Mouse (Mus musculus) small intestine, adult 2 months (tissue): ENCODE measurements around the gene Aspg. TPM values are rescaled to one million over a fixed set of nuclear protein-coding genes. Genes with fewer than 3 reads are reported as not detected.
A peak's percentile ranks its signal among the peaks of the same experiment; 100 is the strongest.

Experiments used
- H3K27ac ChIP-seq: fragments of 200-500 bp; 2 replicates; pipeline ENCODE4 v1.5.1; 2012; ENCODE audit warnings: low read depth, low read length, control low read depth, inconsistent platforms; ENCODE audit not compliant: insufficient read depth
- H3K27me3 ChIP-seq: fragments of 200-500 bp; 2 replicates; pipeline ENCODE4 v1.6.1; 2012; ENCODE audit warnings: mild to moderate bottlenecking, moderate library complexity, low read length, inconsistent platforms; ENCODE audit not compliant: control insufficient read depth, insufficient read depth
- H3K36me3 ChIP-seq: fragments of 200-500 bp; 2 replicates; pipeline ENCODE4 v1.6.1; 2012; ENCODE audit warnings: mild to moderate bottlenecking, low read length, control low read depth, inconsistent platforms; ENCODE audit not compliant: control insufficient read depth, insufficient read depth
- H3K4me1 ChIP-seq: fragments of 200-500 bp; 2 replicates; pipeline ENCODE4 v1.6.1; 2012; ENCODE audit warnings: low read length, inconsistent platforms, mixed read lengths; ENCODE audit not compliant: control insufficient read depth, insufficient read depth, insufficient read length
- H3K4me3 ChIP-seq: fragments of 200-500 bp; 2 replicates; pipeline ENCODE4 v1.5.1; 2012; ENCODE audit warnings: low read depth, mild to moderate bottlenecking, control low read depth, inconsistent platforms, low read length, moderate library complexity
- CTCF ChIP-seq: fragments of 200-500 bp; IDR thresholded peaks from 2 replicates; pipeline ENCODE4 v1.5.1; 2012; ENCODE audit warnings: low read depth, mild to moderate bottlenecking, control low read depth, inconsistent platforms, low read length, moderate library complexity, mixed read lengths; ENCODE audit not compliant: insufficient replicate concordance, insufficient read length; ENCODE audit errors: extremely low read depth
- POLR2A ChIP-seq: fragments of 200-500 bp; IDR thresholded peaks from 2 replicates; pipeline ENCODE4 v1.6.1; 2012; ENCODE audit warnings: low read depth, mild to moderate bottlenecking, control low read depth, inconsistent platforms, low read length, moderate library complexity
- WGBS: fragments of 180-500 bp; shearing (Covaris S2); methylation state at CpG from one replicate; pipeline ENCODE4 v1.1.7; 2018; 5-methylcytosine and 5-hydroxymethylcytosine counted together
- polyA plus RNA-seq: library from polyadenylated mRNA; depleted of rRNA; stranded (reverse); fragments of >200 nt; gene quantifications from 2 replicates; pipeline ENCODE4 v1.2.3, GENCODE M21; 2012

The Aspg gene
- polyA plus RNA-seq, 1 experiment, result 14.5 TPM

DNA sequence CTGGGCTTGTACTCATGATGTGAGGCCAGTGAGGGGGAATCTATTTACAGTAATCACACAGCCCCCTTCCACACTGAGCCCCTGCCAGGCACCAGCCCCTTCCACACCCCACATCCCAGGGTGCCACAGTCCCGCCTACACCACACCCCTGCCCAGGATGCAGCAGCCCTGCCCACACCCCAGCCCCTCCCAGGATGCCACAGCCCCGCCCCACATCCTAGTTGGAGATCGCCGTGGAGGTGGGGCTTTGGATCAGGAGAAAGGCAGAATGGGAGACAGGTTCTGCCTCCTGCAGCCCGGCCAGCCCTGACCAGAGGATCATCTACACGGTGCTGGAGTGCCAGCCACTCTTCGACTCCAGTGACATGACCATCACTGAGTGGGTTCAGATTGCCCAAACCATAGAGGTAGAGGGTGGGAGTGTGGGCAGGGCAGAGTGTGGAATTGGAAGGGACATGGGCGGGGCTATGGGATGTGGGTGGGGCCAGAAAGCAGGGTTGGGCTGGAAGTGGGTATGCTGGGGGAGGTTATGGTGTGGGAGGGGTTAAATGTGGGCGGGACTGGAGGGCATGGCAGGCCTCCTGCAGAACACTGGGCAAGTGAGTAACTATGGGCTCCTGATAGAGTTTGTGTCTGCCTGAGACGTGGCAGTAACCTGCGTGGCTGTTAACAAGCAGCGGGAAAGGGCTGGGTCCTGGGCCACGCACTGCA, 6.4 kb downstream of the Aspg start:
- H3K27ac ChIP-seq, result no peak overlapping the region
- TF ChIP-seq POLR2A (no peak), CTCF (no peak)
- peaks cover 29% of the 10 kb centered on the region for H3K4me1 ChIP-seq
- H3K4me3 ChIP-seq, result 0 out of 2 replicates have a peak overlapping the region, but pooled peaks have one; percentile 5
- WGBS, result 27% methylated on average over 13 of the region's 13 CpGs
- no peaks in the 10 kb centered on the region for H3K36me3 ChIP-seq
- H3K27me3 ChIP-seq, result no peaks in the 10 kb centered on the region

DNA sequence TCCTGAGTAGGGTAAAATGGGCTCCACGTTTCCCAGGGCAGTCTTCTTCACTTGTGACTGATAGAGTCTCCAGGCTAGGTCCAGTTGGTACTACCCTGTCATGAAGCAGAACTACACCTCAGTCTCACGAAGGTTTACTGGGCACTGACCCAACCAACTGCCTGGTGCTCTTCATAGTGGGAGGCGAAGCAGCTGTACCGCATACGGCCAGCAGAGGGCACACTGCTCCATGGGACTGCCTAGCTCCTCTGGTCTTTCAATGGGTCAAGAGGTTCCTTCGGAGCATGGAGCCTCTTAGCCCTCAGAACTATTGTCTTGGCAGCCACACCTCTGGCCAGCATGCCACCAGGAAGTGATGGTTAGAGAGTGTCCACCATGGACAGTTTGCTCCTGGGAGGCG, 7.2 kb downstream of the Aspg start:
- no peaks in the 10 kb centered on the region for H3K36me3 ChIP-seq
- no peaks in the 10 kb centered on the region for H3K27me3 ChIP-seq
- no peak overlapping the region for H3K4me3 ChIP-seq
- H3K4me1 ChIP-seq, result peaks cover 28% of the 10 kb centered on the region
- TF ChIP-seq POLR2A (no peak), CTCF (peak; percentile 97)
- no peak overlapping the region for H3K27ac ChIP-seq
- 15% methylated on average over 7 of the region's 7 CpGs for WGBS

DNA sequence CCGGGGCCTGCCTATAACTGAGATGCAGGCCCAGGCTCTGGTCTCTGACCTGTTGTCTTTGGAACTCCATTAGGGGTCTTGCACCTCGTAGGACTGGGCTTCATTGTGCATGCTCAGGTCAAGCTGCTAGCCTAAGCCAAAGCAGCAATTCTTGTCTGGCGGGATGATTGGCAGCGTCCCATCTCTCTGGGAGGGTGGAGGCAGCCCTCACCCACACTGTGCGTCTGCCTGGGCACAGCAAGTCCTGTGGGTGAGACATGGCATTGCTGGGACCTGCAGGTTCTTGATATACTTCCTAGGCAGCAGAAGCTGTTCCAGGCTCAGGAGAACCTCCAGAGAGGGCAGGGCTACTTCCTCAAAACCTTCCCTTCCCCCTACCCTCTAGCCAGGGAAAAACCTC, 10.5 kb downstream of the Aspg start:
- TF ChIP-seq POLR2A (no peak), CTCF (no peak)
- no peak overlapping the region for H3K27ac ChIP-seq
- H3K4me3 ChIP-seq, result no peak overlapping the region
- no peaks in the 10 kb centered on the region for H3K27me3 ChIP-seq
- WGBS, result 38% methylated on average over 5 of the region's 5 CpGs
- no peaks in the 10 kb centered on the region for H3K36me3 ChIP-seq
- H3K4me1 ChIP-seq, result peaks cover 26% of the 10 kb centered on the region

DNA sequence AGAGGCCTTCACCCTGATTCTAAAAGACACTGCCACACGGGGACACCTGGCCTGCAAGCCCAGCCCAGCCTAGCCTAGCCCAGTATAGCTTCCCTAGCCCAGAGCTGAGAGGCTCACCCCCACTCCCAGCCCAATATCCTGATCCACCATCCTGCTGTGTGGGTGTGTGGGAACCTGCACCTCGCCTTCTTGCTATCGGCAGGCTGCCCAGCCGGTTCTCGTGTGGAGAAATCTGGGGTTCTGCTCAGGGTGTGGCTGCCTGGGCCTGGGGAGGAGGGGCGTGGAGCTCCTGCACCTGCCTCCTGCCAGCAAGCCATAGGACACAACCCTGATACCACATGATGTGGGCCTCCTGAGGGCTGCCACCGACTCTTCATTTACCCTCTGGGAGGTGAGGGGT, 11.2 kb downstream of the Aspg start:
- H3K4me1 ChIP-seq, result peaks cover 26% of the 10 kb centered on the region
- no peak overlapping the region for H3K4me3 ChIP-seq
- H3K27ac ChIP-seq, result 0 out of 2 replicates have a peak overlapping the region, but pooled peaks have one; percentile 18
- H3K27me3 ChIP-seq, result no peaks in the 10 kb centered on the region
- H3K36me3 ChIP-seq, result no peaks in the 10 kb centered on the region
- TF ChIP-seq POLR2A (no peak), CTCF (no peak)
- WGBS, result 32% methylated on average over 7 of the region's 7 CpGs

DNA sequence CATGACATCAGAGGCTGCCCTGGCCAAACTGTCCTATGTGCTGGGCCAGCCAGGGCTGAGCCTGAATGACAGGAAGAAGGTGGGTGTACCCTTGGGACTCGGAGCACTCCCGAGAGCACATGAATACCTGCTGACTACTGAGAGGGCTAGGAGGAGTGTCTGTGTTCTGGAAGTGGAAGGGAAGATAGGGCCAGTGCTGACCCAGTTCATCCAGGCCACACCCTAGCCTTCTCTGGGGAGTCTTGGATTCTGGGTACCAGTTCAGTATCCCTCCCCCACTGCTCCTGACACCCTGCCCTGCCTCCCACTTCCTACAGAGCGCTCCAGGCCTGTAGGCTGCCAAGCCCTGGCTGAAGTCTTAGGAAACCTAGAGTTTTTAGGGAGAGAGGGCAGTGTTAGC, 14.7 kb downstream of the Aspg start:
- no peaks in the 10 kb centered on the region for H3K36me3 ChIP-seq
- 84% methylated on average over 3 of the region's 3 CpGs for WGBS
- H3K4me3 ChIP-seq, result no peak overlapping the region
- no peaks in the 10 kb centered on the region for H3K27me3 ChIP-seq
- H3K4me1 ChIP-seq, result peaks cover 29% of the 10 kb centered on the region
- no peak overlapping the region for H3K27ac ChIP-seq
- TF ChIP-seq CTCF (no peak), POLR2A (no peak)

DNA sequence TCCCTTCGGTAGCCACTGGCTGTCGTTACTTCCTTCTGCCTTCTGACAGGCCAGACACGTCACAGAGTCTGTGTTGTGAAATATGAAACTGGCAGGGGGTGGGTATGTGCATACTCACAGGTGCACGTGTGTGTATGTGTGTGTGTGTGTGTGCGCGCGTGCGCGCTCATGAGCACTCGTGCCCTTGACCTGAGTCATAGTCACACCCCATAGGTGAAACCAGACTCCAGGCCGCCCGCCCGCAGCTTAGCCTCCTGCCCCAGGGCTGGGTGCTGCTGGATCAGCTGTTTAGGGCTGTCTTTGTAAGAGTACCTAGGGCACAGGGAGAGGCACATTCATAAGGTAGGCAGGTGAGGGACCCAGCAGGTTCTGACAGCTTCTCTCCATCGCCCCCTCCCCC, 19.4 kb downstream of the Aspg start:
- peak overlapping the region; percentile 84 for H3K27ac ChIP-seq

DNA sequence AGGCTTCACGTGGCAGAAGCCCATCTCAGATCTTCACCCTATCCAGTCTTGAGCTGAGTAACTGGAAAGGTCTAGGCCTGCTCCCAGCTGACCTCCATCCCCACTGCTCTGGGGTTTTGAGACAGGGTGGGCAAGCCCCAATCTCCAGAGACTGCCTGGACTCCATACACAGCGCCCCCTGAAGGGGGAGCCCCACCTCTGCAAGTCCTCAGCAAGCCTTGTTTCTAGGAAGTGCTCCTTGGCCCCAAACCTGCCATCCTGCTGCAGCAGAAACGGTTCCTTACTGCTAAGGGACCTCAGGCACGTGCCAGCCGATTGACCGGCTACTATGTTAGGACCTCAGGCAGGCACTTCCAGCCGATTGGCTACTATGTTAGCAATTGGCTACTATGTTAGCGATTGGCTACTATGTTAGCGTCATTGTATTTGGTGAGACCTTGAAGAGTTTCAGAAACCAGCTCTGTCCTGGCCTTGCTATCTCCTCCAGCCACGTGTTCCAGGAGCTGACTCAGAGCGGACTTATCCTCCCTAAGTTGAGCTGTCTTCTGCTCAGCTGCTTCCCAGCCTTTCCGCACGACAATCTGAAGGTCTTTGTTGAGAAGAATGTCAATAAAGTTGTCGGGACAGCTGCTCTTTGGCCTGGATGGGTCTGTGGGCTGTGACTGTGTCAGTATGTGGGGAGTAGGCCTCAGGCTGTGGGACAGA, 20.6 kb downstream of the Aspg start:
- H3K27me3 ChIP-seq, result no peaks in the 10 kb centered on the region
- H3K4me1 ChIP-seq, result peaks cover 48% of the 10 kb centered on the region
- no peak for TF ChIP-seq CTCF
- no peak for TF ChIP-seq POLR2A
- peak overlapping the region; percentile 97 for H3K27ac ChIP-seq
- 62% methylated on average over 14 of the region's 14 CpGs for WGBS
- no peak overlapping the region for H3K4me3 ChIP-seq
- no peaks in the 10 kb centered on the region for H3K36me3 ChIP-seq

More for the DNA sequence above, 19.4 kb downstream of the Aspg start:
- Histone ChIP-seq H3K4me3 (peak overlapping the region; percentile 22), H3K36me3 (no peaks in the 10 kb centered on the region), H3K4me1 (peaks cover 46% of the 10 kb centered on the region), H3K27me3 (no peaks in the 10 kb centered on the region)
- 32% methylated on average over 14 of the region's 14 CpGs for WGBS
- peak; percentile 59; the same call in 1 of the 2 replicates for TF ChIP-seq POLR2A
- no peak for TF ChIP-seq CTCF
